Mouse (Mus musculus): ENCODE data around the gene Ccdc148. TPM values are rescaled to one million over a fixed set of nuclear protein-coding genes. Genes with fewer than 3 reads are reported as not detected.

The Ccdc148 gene
- total RNA-seq, 4 experiments from 2014 or later, result not detected

GRCm38 (mm10) chr2:58925551-58925950 is 234.9 kb downstream of the Ccdc148 start:
- DNase-seq (ENCODE audit: low spot score in 2 of 2), result no peak

- no peak for DNase-seq (ENCODE audit: low spot score in 2 of 2)
Observed at GRCm38 (mm10) chr2:58918351-58918750, 242.1 kb downstream of the Ccdc148 start.

- DNase-seq (ENCODE audit: low spot score in 2 of 2), result no peak
Observed at GRCm38 (mm10) chr2:58912339-58912738, 248.1 kb downstream of the Ccdc148 start.

- DNase-seq (ENCODE audit: low spot score in 2 of 2), result no peak
Observed at GRCm38 (mm10) chr2:58906814-58907516, 253.5 kb downstream of the Ccdc148 start.

- no peak for DNase-seq (ENCODE audit: low spot score in 2 of 2)
Observed at GRCm38 (mm10) chr2:58905057-58905456, 255.4 kb downstream of the Ccdc148 start.

GRCm38 (mm10) chr2:58879876-58880275 is 280.6 kb downstream of the Ccdc148 start:
- no peak for DNase-seq (ENCODE audit: low spot score in 2 of 2)

- DNase-seq (ENCODE audit: low spot score in 2 of 2), result no peak
Observed at GRCm38 (mm10) chr2:58859134-58859533, 301.3 kb downstream of the Ccdc148 start, which contains the start of gene Gm11099. Gene Gm11099 (plus strand): TSS chr2:58859434.

- no peak for DNase-seq (ENCODE audit: low spot score in 2 of 2)
Observed at GRCm38 (mm10) chr2:58844499-58844898, 316.0 kb downstream of the Ccdc148 start.

- no peak for DNase-seq (ENCODE audit: low spot score in 2 of 2)
Observed at GRCm38 (mm10) chr2:58842443-58842842, 318.0 kb downstream of the Ccdc148 start.

GRCm38 (mm10) chr2:58841021-58841420 is 319.5 kb downstream of the Ccdc148 start:
- no peak for DNase-seq (ENCODE audit: low spot score in 2 of 2)

- DNase-seq (ENCODE audit: low spot score in 2 of 2), result no peak
Observed at GRCm38 (mm10) chr2:58832253-58832980, 328.1 kb downstream of the Ccdc148 start.

- DNase-seq (ENCODE audit: low spot score in 2 of 2), result no peak
Observed at GRCm38 (mm10) chr2:58829981-58830742, 330.3 kb downstream of the Ccdc148 start.

- no peak for DNase-seq (ENCODE audit: low spot score in 2 of 2)
Observed at GRCm38 (mm10) chr2:58828910-58829600, 331.4 kb downstream of the Ccdc148 start.

- DNase-seq (ENCODE audit: low spot score in 2 of 2), result no peak
Observed at GRCm38 (mm10) chr2:58812941-58813340, 347.5 kb downstream of the Ccdc148 start.

GRCm38 (mm10) chr2:58799623-58800022 is 360.9 kb downstream of the Ccdc148 start:
- no peak for DNase-seq (ENCODE audit: low spot score in 2 of 2)

- DNase-seq (ENCODE audit: low spot score in 2 of 2), result no peak
Observed at GRCm38 (mm10) chr2:58799126-58799525, 361.4 kb downstream of the Ccdc148 start.

- no peak for DNase-seq (ENCODE audit: low spot score in 2 of 2)
Observed at GRCm38 (mm10) chr2:58797506-58797905, 363.0 kb downstream of the Ccdc148 start.

GRCm38 (mm10) chr2:58795432-58795831 is 365.1 kb downstream of the Ccdc148 start:
- DNase-seq (ENCODE audit: low spot score in 2 of 2), result no peak

- DNase-seq (ENCODE audit: low spot score in 2 of 2), result no peak
Observed at GRCm38 (mm10) chr2:58794489-58794888, 366.0 kb downstream of the Ccdc148 start.

GRCm38 (mm10) chr2:58790361-58790760 is 370.1 kb downstream of the Ccdc148 start:
- DNase-seq (ENCODE audit: low spot score in 2 of 2), result no peak

- no peak for DNase-seq (ENCODE audit: low spot score in 2 of 2)
Observed at GRCm38 (mm10) chr2:58789934-58790333, 370.5 kb downstream of the Ccdc148 start.

Measured in gastrocnemius, adult 8-10 months (tissue).